Mouse (Mus musculus): Measurements from ENCODE around the gene Pkdcc. TPM values are rescaled to one million over a fixed set of nuclear protein-coding genes. Genes with fewer than 3 reads are reported as not detected.

The Pkdcc gene
- polyA plus RNA-seq (2012; rRNA removed) = 33.9 and 35.0 TPM in 2 replicates

DNA sequence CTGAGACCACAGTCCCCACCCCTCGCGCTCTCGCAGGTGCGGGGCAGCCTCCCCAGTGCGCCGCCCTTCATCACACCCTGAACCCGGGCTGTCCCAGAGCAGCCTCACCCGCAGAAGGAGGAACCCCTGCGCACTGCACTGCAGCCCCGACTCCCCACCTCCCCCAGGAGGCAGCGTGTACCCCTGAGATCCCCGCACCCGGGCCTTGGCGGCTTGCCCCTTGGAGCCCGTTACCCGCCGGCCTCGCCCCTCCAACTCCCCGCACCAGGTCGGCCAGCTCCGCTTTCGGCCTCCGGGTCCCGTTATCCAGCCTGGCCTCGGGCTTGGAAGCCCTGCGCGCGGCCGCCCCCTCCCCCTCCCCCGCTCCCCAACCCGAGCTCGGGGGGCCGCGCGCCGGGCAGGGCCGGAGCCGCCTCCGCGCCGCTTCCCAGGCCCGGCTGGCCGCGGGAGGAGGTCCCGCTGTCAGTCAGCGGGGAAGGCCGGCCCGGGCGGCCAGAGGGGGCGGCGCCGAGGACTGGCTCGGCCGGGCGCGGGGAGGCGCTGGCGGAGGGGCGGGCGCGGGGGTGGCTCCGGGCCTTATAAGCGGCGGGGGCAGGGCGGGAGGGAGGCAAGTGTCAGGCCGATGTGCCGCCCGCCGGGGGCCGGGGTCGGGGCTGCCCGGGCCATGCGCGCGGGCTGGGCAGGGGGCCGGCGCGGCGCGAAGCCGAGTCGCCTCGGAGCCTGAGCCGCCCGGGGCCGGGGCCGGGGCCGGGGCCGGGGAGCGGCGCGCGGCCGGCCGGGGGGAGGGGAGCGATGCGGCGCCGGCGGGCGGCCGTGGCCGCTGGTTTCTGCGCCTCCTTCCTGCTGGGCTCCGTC, at the start of gene Pkdcc:
TSS of gene Pkdcc (plus strand) at position 619 of the 855 bp plus-strand sequence.
- peak; percentile 80 for DNase-seq
- TF ChIP-seq CTCF (IDR thresholded peaks at IDR 0.05; ENCODE audit: insufficient read depth, low read length) (no peak), POLR2A (IDR thresholded peaks at IDR 0.05; ENCODE audit: borderline replicate concordance, extremely low read depth, low read depth, low read length) (no peak)
- 4% methylated on average over 83 of the region's 105 CpGs for WGBS
- Histone ChIP-seq H3K4me1 (ENCODE audit: control insufficient read depth, insufficient read depth, low read length) (peaks cover 5% of the 10 kb centered on the region), H3K4me3 (replicated peaks; ENCODE audit: extremely low read depth, low read depth, low read length) (peak within 1 kb of the TSS; percentile 58)

DNA sequence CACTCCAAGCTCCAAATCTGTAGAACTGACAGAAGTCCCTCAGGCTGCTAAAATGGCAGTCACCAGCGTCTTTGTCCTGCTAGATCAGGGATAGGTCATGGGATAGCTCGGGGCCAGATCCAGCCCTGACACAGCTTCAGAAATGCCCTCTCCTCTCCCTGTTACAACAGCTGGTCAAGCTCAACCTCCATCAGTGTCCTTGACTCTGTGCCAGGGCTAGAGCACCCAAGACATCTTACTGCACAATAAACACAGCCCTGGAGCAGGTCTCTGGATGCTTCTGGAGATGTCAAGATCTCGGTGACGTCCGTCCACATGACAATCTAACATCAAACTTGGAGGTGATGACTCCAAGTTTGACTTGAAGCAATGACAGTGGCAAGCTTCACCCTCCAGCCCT, 48.9 kb upstream of the Pkdcc start:
- no peak for DNase-seq
- no peak for TF ChIP-seq POLR2A (IDR thresholded peaks at IDR 0.05; ENCODE audit: borderline replicate concordance, extremely low read depth, low read depth, low read length)
- TF ChIP-seq CTCF (IDR thresholded peaks at IDR 0.05; ENCODE audit: insufficient read depth, low read length) = no peak
- no peak overlapping the region for H3K4me3 ChIP-seq (replicated peaks; ENCODE audit: extremely low read depth, low read depth, low read length)
- no peaks in the 10 kb centered on the region for H3K4me1 ChIP-seq (ENCODE audit: control insufficient read depth, insufficient read depth, low read length)
- WGBS = 73% methylated on average over 5 of the region's 5 CpGs

DNA sequence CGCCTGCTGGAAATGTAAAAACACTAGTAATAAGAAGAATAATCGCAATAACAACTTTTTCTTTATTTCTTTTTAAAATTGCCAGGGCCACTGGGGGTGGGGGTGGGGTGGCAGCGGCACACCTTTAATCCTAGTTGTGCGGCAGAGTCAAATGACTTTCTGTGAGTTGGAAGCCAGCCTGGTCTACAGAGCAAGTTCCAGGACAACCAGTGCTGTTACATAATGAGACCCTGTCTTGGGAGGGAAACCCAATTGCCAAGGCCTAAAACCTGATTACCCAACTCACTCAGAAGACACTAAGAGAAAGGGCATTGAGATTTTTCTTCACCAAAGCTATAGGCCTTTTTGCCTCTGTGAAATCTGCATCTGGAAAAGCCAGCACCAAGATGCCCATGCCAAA, 38.9 kb upstream of the Pkdcc start:
- Histone ChIP-seq H3K4me3 (replicated peaks; ENCODE audit: extremely low read depth, low read depth, low read length) (no peak overlapping the region), H3K4me1 (ENCODE audit: control insufficient read depth, insufficient read depth, low read length) (no peaks in the 10 kb centered on the region)
- 82% methylated on average over 4 of the region's 4 CpGs for WGBS
- no peak for DNase-seq
- TF ChIP-seq CTCF (IDR thresholded peaks at IDR 0.05; ENCODE audit: insufficient read depth, low read length) = no peak

DNA sequence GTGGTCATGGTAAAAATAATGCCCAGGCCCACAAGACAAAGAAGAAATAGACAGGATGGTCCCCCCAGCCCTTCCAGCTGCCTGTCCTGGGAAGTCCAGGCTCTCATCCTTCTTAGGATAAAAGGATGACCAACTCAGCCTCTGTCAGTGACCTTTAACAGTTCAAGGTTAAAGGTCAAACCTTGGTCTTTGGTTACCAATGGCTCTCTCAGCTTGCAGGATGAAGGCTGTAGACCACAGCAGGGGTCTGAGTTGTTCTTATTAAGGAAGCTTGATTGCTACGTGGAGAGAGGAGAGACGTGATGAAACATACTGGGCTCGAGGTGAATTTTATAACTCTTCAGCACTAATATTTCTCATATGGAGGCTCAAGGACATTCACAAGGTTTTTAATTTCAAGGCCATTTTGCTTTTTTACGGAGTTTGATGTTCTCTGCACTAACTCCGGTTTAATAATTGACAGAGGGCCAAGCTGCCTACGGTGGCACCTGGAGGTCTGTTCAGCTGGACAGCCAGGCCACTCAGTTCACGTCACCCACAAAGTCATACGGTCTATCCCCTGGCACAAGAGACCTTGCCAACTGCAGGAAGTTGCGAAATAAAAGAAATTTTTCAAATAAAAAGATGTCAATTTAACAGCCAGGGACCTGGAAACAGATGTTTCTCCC, 36.5 kb upstream of the Pkdcc start:
- no peak for TF ChIP-seq POLR2A (IDR thresholded peaks at IDR 0.05; ENCODE audit: borderline replicate concordance, extremely low read depth, low read depth, low read length)
- WGBS = 57% methylated on average over 9 of the region's 9 CpGs
- no peaks in the 10 kb centered on the region for H3K4me1 ChIP-seq (ENCODE audit: control insufficient read depth, insufficient read depth, low read length)
- no peak for DNase-seq
- no peak overlapping the region for H3K4me3 ChIP-seq (replicated peaks; ENCODE audit: extremely low read depth, low read depth, low read length)

DNA sequence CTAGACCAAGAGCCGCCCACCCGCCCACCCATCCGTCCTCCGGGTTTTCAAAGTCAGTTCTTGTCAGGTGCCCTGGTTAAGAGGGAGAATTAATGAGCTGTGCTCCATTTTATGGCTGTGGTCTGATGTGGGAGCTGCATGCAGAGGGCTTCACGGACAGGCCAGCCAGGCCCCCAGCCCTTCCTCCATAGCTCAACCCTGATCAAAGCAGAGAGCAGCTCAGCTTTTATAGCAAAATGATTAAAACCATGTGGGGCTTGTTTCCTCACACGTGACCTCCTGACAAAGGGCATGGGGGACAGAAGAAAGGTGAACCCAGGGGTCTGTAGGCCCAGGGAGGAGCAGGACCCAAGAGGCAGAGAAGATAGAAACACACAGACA, 36.0 kb upstream of the Pkdcc start:
- no peak for DNase-seq
- TF ChIP-seq CTCF (IDR thresholded peaks at IDR 0.05; ENCODE audit: insufficient read depth, low read length) (no peak), POLR2A (IDR thresholded peaks at IDR 0.05; ENCODE audit: borderline replicate concordance, extremely low read depth, low read depth, low read length) (no peak)
- no peaks in the 10 kb centered on the region for H3K4me1 ChIP-seq (ENCODE audit: control insufficient read depth, insufficient read depth, low read length)
- H3K4me3 ChIP-seq (replicated peaks; ENCODE audit: extremely low read depth, low read depth, low read length) = no peak overlapping the region
- 74% methylated on average over 6 of the region's 6 CpGs for WGBS

DNA sequence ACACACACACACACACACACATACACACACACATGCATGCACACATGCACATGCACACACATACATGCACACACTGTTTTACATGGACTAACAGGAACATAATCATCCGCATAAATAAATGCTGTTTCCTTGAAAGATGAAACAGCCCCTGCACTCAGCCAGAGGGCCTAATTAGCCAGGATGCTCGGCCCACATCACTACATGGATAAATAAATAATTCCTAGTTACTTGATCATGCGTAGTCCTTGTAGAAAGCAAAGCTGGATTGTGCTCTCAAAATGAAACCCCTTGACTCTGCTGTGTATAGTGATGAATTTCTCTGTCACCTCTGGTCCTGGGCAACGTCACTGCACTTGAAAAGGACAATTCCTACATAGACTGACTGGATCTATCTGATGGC, 35.5 kb upstream of the Pkdcc start:
- TF ChIP-seq POLR2A (IDR thresholded peaks at IDR 0.05; ENCODE audit: borderline replicate concordance, extremely low read depth, low read depth, low read length) = no peak
- no peak for TF ChIP-seq CTCF (IDR thresholded peaks at IDR 0.05; ENCODE audit: insufficient read depth, low read length)

DNA sequence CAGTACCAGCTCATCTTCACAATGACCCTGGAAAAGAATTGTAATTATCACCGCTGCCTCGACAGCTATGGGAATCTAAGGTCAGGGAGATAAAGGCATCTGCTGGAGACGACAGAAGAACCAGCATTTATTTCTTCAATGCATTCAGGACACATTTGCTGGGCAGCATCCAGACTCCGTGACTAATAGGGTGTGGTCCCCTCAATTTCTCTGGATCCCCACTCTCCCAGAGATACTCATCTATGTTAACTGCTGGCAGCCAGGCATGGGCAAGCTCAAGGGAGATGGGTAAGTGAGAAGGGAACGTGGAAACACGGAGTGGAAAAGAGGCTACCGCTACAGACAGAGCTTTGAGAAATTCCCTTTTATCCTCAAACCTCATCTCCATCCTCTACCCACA, 34.0 kb upstream of the Pkdcc start:
- Histone ChIP-seq H3K4me1 (ENCODE audit: control insufficient read depth, insufficient read depth, low read length) (no peaks in the 10 kb centered on the region), H3K4me3 (replicated peaks; ENCODE audit: extremely low read depth, low read depth, low read length) (no peak overlapping the region)
- TF ChIP-seq CTCF (IDR thresholded peaks at IDR 0.05; ENCODE audit: insufficient read depth, low read length) = no peak
- TF ChIP-seq POLR2A (IDR thresholded peaks at IDR 0.05; ENCODE audit: borderline replicate concordance, extremely low read depth, low read depth, low read length) = no peak
- no peak for DNase-seq
- 68% methylated on average over 7 of the region's 7 CpGs for WGBS

More for the DNA sequence above, 35.5 kb upstream of the Pkdcc start:
- no peak for DNase-seq
- no peaks in the 10 kb centered on the region for H3K4me1 ChIP-seq (ENCODE audit: control insufficient read depth, insufficient read depth, low read length)
- WGBS = 86% methylated on average over 4 of the region's 4 CpGs
- H3K4me3 ChIP-seq (replicated peaks; ENCODE audit: extremely low read depth, low read depth, low read length) = no peak overlapping the region

DNA sequence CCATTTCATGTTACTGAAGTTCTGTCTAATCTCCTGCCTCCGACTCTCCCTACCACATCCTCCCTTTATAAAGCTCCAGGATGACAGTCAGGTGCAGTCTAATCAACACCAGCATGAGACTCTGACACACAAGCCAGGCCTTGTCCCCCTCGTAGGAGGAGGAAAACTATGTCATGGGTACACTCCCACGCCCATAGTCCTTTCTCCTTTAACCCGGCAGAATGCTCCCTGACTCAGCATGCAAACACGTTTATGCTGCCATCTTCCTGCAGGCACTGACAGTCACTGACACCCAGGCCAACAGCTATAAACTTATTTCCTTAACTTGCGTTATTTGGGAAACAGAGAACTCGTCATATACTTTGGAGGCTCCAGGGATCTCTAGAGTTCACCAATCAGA, 33.5 kb upstream of the Pkdcc start:
- no peak overlapping the region for H3K4me3 ChIP-seq (replicated peaks; ENCODE audit: extremely low read depth, low read depth, low read length)
- no peak for DNase-seq
- TF ChIP-seq POLR2A (IDR thresholded peaks at IDR 0.05; ENCODE audit: borderline replicate concordance, extremely low read depth, low read depth, low read length) (no peak), CTCF (IDR thresholded peaks at IDR 0.05; ENCODE audit: insufficient read depth, low read length) (no peak)
- H3K4me1 ChIP-seq (ENCODE audit: control insufficient read depth, insufficient read depth, low read length) = no peaks in the 10 kb centered on the region
- 72% methylated on average over 7 of the region's 7 CpGs for WGBS

DNA sequence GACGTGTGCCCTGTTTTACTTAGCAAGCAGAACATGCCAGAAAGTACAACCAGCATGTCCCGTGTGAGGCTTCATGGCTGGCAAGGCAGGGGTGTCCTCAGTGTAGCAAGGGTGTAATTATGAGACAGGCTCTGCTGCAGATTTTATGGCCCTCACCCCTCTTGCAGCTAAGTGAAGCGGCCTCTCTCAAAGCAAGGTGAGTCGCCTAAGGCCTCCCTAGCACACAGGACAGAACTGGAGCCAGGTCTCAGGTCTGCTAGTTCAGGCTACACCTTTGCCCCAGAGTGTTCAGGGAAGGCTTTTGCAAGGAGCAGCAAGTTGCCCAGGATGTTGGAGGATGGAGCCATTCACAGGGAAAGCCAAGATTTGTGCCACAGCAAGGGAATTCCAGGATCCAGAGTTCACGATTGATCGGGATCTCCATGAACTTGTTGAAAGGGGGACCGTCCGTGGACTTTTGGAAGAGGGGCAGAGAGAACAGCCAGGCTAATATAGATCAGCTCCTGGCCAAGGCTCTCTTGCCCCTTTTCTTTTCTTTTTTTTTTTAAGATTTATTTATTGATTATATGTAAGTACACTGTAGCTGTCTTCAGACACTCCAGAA, 32.9 kb upstream of the Pkdcc start:
- TF ChIP-seq CTCF (IDR thresholded peaks at IDR 0.05; ENCODE audit: insufficient read depth, low read length) = no peak
- TF ChIP-seq POLR2A (IDR thresholded peaks at IDR 0.05; ENCODE audit: borderline replicate concordance, extremely low read depth, low read depth, low read length) = no peak
- Histone ChIP-seq H3K4me1 (ENCODE audit: control insufficient read depth, insufficient read depth, low read length) (no peaks in the 10 kb centered on the region), H3K4me3 (replicated peaks; ENCODE audit: extremely low read depth, low read depth, low read length) (no peak overlapping the region)
- 92% methylated on average over 8 of the region's 8 CpGs for WGBS
- no peak for DNase-seq
